Mouse (Mus musculus) neural tube, embryonic 15.5 days (tissue): ENCODE data around the gene Helz. TPM values are rescaled to one million over a fixed set of nuclear protein-coding genes. Genes with fewer than 3 reads are reported as not detected.

Experiments
- ATAC-seq: fragments of 200-750 bp; cut with Nextera tagmentation; 2 replicates; pipeline ENCODE4 v1.8.0; 2017; ENCODE audit warnings: mild to moderate bottlenecking, moderate TSS enrichment, moderate library complexity; ENCODE audit not compliant: low FRiP score
- H3K27ac ChIP-seq: fragments of 300-500 bp; sonication (generic); replicated peaks from 2 replicates; pipeline ENCODE4 v1.5.1; 2015; ENCODE audit warnings: mild to moderate bottlenecking, inconsistent platforms
- H3K27me3 ChIP-seq: fragments of 300-500 bp; sonication (generic); replicated peaks from 2 replicates; pipeline ENCODE4 v1.6.1; 2015; ENCODE audit warnings: inconsistent platforms
- H3K36me3 ChIP-seq: fragments of 300-500 bp; sonication (generic); 2 replicates; pipeline ENCODE4 v1.6.1; 2015; ENCODE audit warnings: inconsistent platforms
- H3K4me1 ChIP-seq: fragments of 300-500 bp; sonication (generic); 2 replicates; pipeline ENCODE4 v1.6.1; 2015; ENCODE audit warnings: inconsistent platforms
- H3K4me2 ChIP-seq: fragments of 300-500 bp; sonication (generic); 2 replicates; pipeline ENCODE4 v1.6.1; 2015; ENCODE audit warnings: inconsistent platforms, mild to moderate bottlenecking, moderate library complexity
- H3K4me3 ChIP-seq: fragments of 300-500 bp; sonication (generic); replicated peaks from 2 replicates; pipeline ENCODE4 v1.5.1; 2015; ENCODE audit warnings: mild to moderate bottlenecking, inconsistent platforms
- H3K9ac ChIP-seq: fragments of 300-500 bp; sonication (generic); replicated peaks from 2 replicates; pipeline ENCODE4 v1.6.1; 2015; ENCODE audit warnings: mild to moderate bottlenecking, inconsistent platforms
- H3K9me3 ChIP-seq: fragments of 300-500 bp; sonication (generic); replicated peaks from 2 replicates; pipeline ENCODE4 v1.6.1; 2016; ENCODE audit warnings: inconsistent platforms
- WGBS: fragments of 180-500 bp; shearing (Covaris S2); methylation state at CpG from one replicate; pipeline ENCODE4 v1.1.7; 2015; ENCODE audit warnings: mixed read lengths; 5-methylcytosine and 5-hydroxymethylcytosine counted together
- polyA plus RNA-seq: library from polyadenylated mRNA; unstranded; fragments of >200 nt; fragmentation: Nextera tagmentation; extraction: Ambion mirVana; gene quantifications from 2 replicates; pipeline ENCODE4 v1.2.1, GENCODE M21; 2015

The Helz gene
- polyA plus RNA-seq, 1 experiment from 2014 or later = 13.5 TPM

GRCm38 (mm10) chr11:107651391-107651790 lies 103.7 kb downstream of the Helz start:
- ATAC-seq = no peak
- Histone ChIP-seq H3K4me2 (no peak overlapping the region), H3K36me3 (peaks cover 35% of the 10 kb centered on the region), H3K4me3 (no peak overlapping the region), H3K4me1 (peaks cover 21% of the 10 kb centered on the region), H3K9me3 (no peaks in the 10 kb centered on the region), H3K27me3 (no peaks in the 10 kb centered on the region), H3K9ac (no peak overlapping the region), H3K27ac (peak overlapping the region; percentile 10; the same call in 1 of the 2 replicates)
- WGBS = 57% methylated on average over 7 of the region's 7 CpGs

DNA sequence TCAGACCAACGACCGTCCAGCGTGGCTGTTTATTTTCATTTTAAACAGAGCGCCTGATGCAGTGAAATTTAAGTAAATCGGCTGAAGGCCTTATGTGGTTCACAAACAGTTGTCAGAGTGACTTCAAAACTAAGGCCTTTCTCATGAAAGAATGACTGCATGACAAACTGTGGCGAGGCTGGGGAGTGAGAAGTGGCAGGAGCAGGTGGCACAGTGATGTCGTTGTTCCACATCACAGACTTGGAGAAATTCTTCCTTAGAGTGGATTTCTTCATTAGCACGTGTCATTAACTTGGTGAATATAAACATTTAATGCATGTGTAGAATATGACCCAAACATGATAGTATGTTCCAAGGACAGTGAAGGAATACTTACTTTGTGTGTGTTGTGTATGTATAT lies 104.4 kb downstream of the Helz start:
- Histone ChIP-seq H3K27ac (no peak overlapping the region), H3K27me3 (no peaks in the 10 kb centered on the region), H3K36me3 (peaks cover 33% of the 10 kb centered on the region), H3K4me2 (no peak overlapping the region), H3K4me3 (no peak overlapping the region), H3K9ac (no peak overlapping the region), H3K4me1 (peaks cover 22% of the 10 kb centered on the region), H3K9me3 (no peaks in the 10 kb centered on the region)
- 54% methylated on average over 8 of the region's 8 CpGs for WGBS
- ATAC-seq = no peak

GRCm38 (mm10) chr11:107655538-107655937 lies 107.8 kb downstream of the Helz start:
- 84% methylated on average over 4 of the region's 4 CpGs for WGBS
- no peaks in the 10 kb centered on the region for H3K27me3 ChIP-seq
- no peak overlapping the region for H3K4me3 ChIP-seq
- no peak overlapping the region for H3K27ac ChIP-seq
- no peaks in the 10 kb centered on the region for H3K9me3 ChIP-seq
- no peak overlapping the region for H3K9ac ChIP-seq
- no peak for ATAC-seq
- no peak overlapping the region for H3K4me2 ChIP-seq
- peaks cover 9% of the 10 kb centered on the region for H3K36me3 ChIP-seq
- peaks cover 29% of the 10 kb centered on the region for H3K4me1 ChIP-seq

DNA sequence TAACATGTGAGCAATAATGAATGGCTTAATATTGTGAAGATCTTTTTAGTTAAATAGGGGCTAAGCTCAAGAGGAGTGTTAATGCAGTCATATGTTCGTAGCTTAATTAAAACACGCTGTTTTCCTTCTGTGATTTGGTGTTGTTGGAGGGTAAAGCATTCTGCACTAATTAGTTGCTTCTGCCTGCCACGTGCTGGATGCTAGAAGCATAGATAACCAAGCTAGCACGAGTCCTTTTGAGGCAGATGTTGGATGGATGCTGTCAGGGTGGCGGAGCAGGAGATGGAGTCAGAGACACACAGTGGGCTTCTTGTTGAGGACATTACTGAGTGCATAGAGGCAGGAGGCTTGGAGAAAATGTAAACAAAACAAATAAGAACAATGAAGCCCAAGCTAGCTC lies 109.4 kb downstream of the Helz start:
- H3K27ac ChIP-seq = 0 out of 2 replicates have a peak overlapping the region, but pooled peaks have one; percentile 54
- no peaks in the 10 kb centered on the region for H3K9me3 ChIP-seq
- no peak overlapping the region for H3K4me3 ChIP-seq
- no peak overlapping the region for H3K9ac ChIP-seq
- H3K27me3 ChIP-seq = no peaks in the 10 kb centered on the region
- peaks cover 9% of the 10 kb centered on the region for H3K36me3 ChIP-seq
- H3K4me1 ChIP-seq = peaks cover 23% of the 10 kb centered on the region
- H3K4me2 ChIP-seq = no peak overlapping the region
- peak; percentile 52 for ATAC-seq
- WGBS = 51% methylated on average over 5 of the region's 5 CpGs

- H3K4me1 ChIP-seq = peaks cover 18% of the 10 kb centered on the region
- no peak for ATAC-seq
- 92% methylated on average over 4 of the region's 4 CpGs for WGBS
Measured at GRCm38 (mm10) chr11:107660452-107660851, 112.7 kb downstream of the Helz start.

GRCm38 (mm10) chr11:107662666-107663065 lies 114.9 kb downstream of the Helz start:
- no peak overlapping the region for H3K9ac ChIP-seq
- H3K36me3 ChIP-seq = peaks cover 29% of the 10 kb centered on the region
- no peak for ATAC-seq
- no peaks in the 10 kb centered on the region for H3K9me3 ChIP-seq
- H3K4me2 ChIP-seq = no peak overlapping the region
- H3K4me1 ChIP-seq = peaks cover 9% of the 10 kb centered on the region
- no peak overlapping the region for H3K27ac ChIP-seq
- H3K4me3 ChIP-seq = no peak overlapping the region
- 75% methylated on average over 5 of the region's 5 CpGs for WGBS
- H3K27me3 ChIP-seq = no peaks in the 10 kb centered on the region

More at GRCm38 (mm10) chr11:107660452-107660851, 112.7 kb downstream of the Helz start:
- no peak overlapping the region for H3K4me3 ChIP-seq
- H3K9ac ChIP-seq = no peak overlapping the region
- no peaks in the 10 kb centered on the region for H3K27me3 ChIP-seq
- peaks cover 22% of the 10 kb centered on the region for H3K36me3 ChIP-seq
- H3K27ac ChIP-seq = no peak overlapping the region
- H3K9me3 ChIP-seq = no peaks in the 10 kb centered on the region
- no peak overlapping the region for H3K4me2 ChIP-seq

- Histone ChIP-seq H3K36me3 (peaks cover 57% of the 10 kb centered on the region), H3K27me3 (no peaks in the 10 kb centered on the region), H3K4me2 (no peak overlapping the region), H3K27ac (no peak overlapping the region), H3K9me3 (no peaks in the 10 kb centered on the region), H3K9ac (no peak overlapping the region), H3K4me1 (no peaks in the 10 kb centered on the region), H3K4me3 (no peak overlapping the region)
- 83% methylated on average over 2 of the region's 2 CpGs for WGBS
- ATAC-seq = no peak
Measured at GRCm38 (mm10) chr11:107667542-107667941, 119.8 kb downstream of the Helz start.

DNA sequence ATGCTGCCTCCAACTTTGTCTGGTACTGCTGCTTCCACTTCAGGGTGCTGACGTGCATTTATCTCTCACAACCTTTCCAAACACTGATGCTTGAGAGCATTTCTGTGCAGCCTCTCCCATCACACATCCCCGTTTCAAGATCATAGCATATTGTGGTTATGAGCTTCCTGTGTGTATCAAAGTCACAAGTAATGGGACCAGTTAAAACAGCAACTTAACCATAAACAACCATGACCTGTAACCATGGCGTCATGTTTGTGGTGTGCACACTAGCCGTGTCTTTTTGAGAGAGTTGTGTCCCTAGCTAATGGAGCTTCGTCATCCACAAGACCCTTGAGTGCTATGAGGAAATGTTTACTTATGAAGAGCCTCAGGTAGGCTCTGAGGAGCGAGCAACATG lies 120.5 kb downstream of the Helz start:
- peaks cover 59% of the 10 kb centered on the region for H3K36me3 ChIP-seq
- 87% methylated on average over 6 of the region's 6 CpGs for WGBS
- no peak for ATAC-seq

GRCm38 (mm10) chr11:107668977-107669376 lies 121.2 kb downstream of the Helz start:
- Histone ChIP-seq H3K4me3 (no peak overlapping the region), H3K4me2 (no peak overlapping the region), H3K27me3 (no peaks in the 10 kb centered on the region), H3K27ac (no peak overlapping the region), H3K9ac (no peak overlapping the region), H3K4me1 (no peaks in the 10 kb centered on the region), H3K36me3 (peaks cover 59% of the 10 kb centered on the region), H3K9me3 (no peaks in the 10 kb centered on the region)
- WGBS = 85% methylated on average over 4 of the region's 4 CpGs
- no peak for ATAC-seq

More for the DNA sequence above, 120.5 kb downstream of the Helz start:
- H3K27me3 ChIP-seq = no peaks in the 10 kb centered on the region
- H3K4me3 ChIP-seq = no peak overlapping the region
- no peak overlapping the region for H3K9ac ChIP-seq
- no peaks in the 10 kb centered on the region for H3K4me1 ChIP-seq
- no peak overlapping the region for H3K27ac ChIP-seq
- no peaks in the 10 kb centered on the region for H3K9me3 ChIP-seq
- no peak overlapping the region for H3K4me2 ChIP-seq

DNA sequence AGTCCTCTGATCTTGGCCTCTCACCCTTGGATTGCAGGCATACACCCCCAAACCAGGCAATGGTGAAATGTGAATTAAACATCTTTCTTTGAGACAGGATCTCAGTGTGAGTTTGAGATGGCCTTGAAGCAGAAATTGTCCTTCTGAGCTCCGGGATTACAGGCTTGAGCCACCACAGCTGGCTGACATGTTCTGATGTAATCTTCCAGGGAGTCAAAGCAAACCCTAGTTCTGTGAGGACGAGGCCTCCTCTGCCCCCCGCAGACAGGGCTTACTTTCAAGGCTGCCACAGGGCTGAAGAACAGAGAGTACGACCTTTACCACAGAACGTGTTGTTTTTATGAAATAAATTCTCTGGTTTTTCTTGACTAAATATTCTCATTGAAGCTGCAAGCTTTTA lies 126.3 kb downstream of the Helz start:
- peaks cover 18% of the 10 kb centered on the region for H3K4me1 ChIP-seq
- H3K4me3 ChIP-seq = no peak overlapping the region
- 89% methylated on average over 5 of the region's 5 CpGs for WGBS
- no peak overlapping the region for H3K27ac ChIP-seq
- ATAC-seq = no peak
- H3K9ac ChIP-seq = no peak overlapping the region
- no peak overlapping the region for H3K4me2 ChIP-seq
- H3K9me3 ChIP-seq = no peaks in the 10 kb centered on the region
- peaks cover 33% of the 10 kb centered on the region for H3K36me3 ChIP-seq
- no peaks in the 10 kb centered on the region for H3K27me3 ChIP-seq

- Histone ChIP-seq H3K4me2 (no peak overlapping the region), H3K9me3 (no peaks in the 10 kb centered on the region), H3K4me3 (no peak overlapping the region), H3K4me1 (peaks cover 18% of the 10 kb centered on the region), H3K9ac (no peak overlapping the region), H3K27me3 (no peaks in the 10 kb centered on the region), H3K36me3 (peaks cover 33% of the 10 kb centered on the region), H3K27ac (no peak overlapping the region)
- WGBS = 96% methylated on average over 8 of the region's 8 CpGs
- no peak for ATAC-seq
Measured at GRCm38 (mm10) chr11:107674601-107675000, 126.9 kb downstream of the Helz start.

DNA sequence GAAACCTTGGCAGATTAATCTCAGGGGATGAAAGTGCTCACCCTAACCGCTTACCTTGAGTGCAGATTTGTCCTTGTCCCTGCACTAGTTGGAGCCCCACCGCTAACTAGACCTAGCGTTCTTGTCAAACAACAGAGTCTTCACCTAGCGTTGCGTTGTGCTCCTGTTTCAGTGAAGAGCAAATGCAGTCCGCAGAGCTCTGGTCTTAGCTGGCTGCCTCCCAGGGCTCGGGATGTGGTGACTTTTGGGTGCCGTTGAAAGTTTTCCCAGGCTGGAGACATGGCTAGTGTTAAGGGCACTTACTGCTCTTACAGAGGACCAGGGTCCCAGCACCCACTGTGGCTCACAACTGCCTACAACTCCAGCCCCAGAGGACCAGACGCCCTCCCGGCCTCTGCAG lies 127.5 kb downstream of the Helz start:
- Histone ChIP-seq H3K4me2 (no peak overlapping the region), H3K4me1 (peaks cover 18% of the 10 kb centered on the region), H3K27ac (no peak overlapping the region), H3K36me3 (peaks cover 27% of the 10 kb centered on the region), H3K27me3 (no peaks in the 10 kb centered on the region), H3K4me3 (no peak overlapping the region), H3K9ac (no peak overlapping the region), H3K9me3 (no peaks in the 10 kb centered on the region)
- no peak for ATAC-seq
- WGBS = 88% methylated on average over 10 of the region's 10 CpGs
